Mouse (Mus musculus) ovary, adult 18-20 months (tissue): ENCODE measurements around the gene 1700023F06Rik.

Source experiments
- DNase-seq: peaks from one replicate; pipeline ENCODE4 v3.0.0; 2022; ENCODE audit warnings: low spot score, mixed read lengths

1700023F06Rik gene

DNA sequence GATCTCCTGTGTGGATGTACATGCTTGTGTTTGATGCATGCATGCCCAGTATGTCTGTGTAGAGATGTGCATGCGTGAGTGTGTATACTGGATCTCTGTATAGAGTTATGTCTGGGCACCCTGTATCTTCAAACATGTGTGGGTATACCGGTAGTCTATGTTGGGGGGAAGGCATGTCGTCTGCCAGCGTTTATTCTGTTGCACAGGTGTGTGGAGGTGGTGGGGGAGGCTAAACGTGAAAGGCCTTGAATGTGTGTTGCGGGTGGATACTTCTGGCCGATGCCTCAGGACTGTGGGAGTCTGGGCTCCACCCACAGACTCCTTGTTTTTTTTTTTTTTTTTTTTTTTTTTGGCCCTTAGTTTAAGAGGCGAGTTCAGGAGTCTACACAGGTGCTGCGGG lies 27.0 kb downstream of the 1700023F06Rik start:
- no peak for DNase-seq

DNA sequence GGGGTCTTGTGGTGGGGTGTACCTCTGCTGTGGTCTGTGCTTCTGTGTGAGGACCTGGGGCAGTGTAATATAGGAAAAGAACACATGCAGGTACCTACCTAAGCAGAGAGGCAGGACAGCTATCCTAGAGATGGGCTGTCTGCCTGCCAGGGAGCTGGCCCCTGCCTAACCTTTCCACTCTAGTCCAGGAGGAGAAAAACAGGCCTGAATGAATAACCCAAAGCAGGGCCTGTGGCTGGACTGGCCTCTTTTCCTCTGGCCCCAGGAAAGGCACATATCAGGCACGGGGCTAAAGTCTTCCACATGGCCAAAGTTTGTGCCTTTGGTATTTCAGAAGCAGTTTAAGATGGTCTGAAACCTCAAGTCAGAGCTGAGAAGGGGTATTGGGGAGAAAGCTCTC lies 27.9 kb downstream of the 1700023F06Rik start:
- no peak for DNase-seq

DNA sequence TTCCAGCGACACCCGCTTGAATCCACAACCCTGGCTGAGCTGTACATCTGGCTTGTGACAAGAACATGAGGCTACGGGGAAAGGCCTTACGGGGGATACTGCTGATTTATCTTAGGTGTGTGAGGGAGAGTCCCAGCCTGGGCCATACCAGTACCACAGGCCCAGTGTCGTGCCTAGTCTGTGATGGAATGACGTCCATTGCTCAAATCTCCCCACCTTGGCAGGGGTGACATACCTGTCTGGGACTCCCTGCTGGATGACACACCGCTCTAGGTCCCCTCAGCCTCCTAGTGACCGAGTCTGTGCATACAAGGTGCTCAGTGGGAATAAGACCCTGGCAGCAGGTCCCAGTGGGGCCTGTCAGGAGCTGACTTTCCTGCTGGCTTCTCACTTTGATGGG lies 29.6 kb downstream of the 1700023F06Rik start:
- no peak for DNase-seq

DNA sequence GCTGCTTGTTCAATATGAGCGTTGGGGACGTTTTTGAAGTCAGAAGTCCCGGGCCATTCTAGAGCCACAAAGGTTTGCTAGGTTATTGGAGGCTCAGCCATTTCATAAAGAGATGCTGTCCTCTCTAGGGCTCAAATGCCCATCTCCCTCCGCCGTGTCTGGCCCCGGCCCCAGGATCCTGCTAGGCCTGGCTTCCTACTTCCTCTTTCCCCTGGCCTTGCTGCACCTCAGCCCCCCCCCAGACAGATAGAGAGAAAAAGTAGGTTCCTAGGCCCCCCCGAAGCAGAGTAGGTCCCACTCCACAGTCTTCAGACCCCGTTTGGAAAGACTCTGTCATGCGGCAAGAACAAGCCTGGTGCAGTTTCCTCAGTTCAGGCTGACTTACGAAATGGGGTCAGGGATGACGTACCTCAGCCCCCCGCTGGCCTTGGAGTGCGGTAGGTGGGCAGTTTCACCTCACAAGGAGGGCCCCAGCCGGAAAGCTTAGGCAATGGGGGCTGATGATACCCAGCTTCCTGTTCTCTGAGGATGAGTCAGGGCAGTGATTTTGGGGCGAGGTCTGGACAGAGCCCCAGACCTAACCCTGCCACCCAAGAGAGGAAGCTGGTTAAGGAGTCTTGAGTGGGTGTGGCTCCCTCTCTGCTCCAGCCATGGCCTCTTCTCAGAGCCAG lies 30.4 kb downstream of the 1700023F06Rik start:
- no peak for DNase-seq

DNA sequence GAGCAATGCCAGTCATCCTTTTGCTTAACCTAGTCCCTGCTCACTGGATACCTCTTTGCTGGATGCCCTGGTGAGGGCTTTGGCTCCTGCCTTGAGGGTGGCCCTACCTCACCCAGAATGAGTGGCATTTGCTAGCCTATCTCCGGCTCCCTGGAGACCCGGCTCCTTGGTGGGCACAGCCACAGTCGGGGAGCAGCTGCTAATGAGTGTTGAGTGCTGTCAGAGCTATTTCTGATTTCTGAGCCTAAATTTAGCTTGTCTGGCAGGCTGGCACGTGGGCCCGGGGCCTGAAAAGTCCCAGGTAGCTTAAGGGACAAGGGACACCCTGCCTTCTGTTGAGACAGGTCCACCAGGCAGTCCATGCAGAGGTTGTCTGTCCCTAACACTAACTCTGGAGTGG lies 31.1 kb downstream of the 1700023F06Rik start:
- no peak for DNase-seq

DNA sequence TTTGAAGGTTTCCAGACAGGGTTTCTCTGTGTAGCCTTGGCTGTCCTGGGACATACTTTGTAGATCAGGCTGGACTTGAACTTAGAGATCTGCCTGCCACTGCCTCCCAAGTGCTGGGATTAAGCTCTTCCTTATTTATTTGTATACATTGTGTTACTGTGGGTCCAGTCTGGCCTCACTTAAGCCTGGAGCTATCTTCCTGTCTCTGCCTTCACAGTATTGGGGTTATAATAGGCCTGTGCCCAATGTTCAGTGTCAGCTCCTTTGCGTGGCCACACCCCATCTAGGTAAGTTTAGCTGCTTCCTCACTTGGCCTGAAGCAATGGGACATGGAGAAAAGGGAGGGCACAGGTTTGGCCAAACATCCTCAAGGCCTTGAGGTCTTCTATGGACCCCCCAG lies 31.8 kb downstream of the 1700023F06Rik start:
- no peak for DNase-seq

DNA sequence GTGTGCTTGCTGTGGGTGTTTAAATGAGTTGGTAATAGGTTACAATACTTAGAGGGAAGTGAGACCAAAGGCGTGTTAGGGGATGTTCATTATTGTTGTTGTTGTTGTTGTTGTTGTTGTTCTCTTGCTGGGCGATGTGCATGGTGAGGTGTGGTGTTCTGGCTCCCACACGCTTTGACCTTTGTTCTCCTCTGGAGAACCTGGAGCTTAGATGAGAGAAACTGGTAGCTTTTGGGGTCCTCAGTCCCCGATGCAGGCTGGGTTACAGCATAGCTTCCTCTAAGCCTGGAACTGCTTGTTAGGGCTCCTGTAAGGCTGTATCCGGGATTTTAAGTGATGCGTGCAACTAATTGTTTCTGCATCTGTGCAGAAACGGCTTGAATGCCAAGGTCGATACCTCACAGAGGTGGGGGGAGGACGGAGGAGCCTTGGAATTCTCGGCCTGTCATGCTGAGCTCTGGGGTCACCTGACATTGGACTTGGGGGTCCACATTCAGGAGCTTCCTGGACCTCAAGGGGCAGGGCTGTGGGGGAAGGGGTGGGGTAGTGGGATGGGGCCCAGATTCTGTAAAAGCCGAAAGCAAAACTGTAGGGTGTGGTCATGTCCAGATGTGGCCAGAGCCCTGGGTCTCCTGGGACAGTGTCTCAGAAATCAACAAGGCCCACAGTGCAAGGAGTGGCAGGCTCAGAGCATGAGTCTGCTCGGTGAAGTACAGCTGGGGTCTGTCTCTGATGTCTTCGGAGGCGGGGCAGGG lies 32.5 kb downstream of the 1700023F06Rik start:
- no peak for DNase-seq

DNA sequence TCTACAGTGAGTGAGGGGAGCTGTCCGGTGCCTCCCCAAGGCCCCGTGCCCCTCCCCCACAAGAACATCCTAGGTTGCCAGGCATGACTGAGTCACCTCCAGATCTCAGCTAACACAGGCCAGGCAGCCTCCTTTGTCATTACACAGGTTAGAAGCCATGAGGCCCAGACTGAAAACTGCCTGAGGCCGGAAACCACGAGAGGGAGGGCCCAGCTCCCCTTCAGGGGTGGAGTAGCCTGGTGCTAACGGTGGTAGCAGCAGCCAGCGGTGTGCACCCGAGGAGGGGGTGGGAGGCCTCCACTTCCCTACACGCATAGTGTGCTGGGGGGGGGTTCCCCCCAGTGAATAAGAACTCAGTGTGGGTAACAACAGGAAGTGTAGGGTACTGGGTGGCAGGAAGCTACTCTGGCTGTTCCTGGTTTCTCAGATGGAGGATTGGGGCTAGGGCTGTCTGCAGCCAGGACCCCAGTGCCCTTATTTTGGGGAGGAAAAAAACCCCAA lies 33.4 kb downstream of the 1700023F06Rik start:
- DNase-seq = no peak

DNA sequence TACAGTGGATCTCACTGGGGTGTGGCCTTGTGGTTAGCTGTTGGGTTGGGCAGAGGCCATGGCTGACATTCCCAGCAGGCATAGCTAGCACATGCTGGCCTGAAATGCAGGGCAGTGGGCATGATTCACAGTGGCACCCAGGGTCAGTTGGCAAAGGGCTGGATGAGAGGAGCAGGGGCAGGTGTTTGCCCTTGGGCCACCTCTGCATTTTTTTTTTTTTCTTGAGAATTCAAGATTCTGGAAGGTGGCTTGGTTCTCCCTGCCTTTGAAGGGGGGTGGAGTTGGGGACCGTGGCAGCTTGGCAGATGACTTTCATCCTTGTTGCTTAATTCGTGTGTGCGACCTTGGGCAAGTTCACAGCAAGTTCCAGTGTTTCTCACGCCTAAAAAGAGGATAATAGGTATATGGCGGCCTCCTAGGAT lies 33.9 kb downstream of the 1700023F06Rik start:
- DNase-seq = no peak

DNA sequence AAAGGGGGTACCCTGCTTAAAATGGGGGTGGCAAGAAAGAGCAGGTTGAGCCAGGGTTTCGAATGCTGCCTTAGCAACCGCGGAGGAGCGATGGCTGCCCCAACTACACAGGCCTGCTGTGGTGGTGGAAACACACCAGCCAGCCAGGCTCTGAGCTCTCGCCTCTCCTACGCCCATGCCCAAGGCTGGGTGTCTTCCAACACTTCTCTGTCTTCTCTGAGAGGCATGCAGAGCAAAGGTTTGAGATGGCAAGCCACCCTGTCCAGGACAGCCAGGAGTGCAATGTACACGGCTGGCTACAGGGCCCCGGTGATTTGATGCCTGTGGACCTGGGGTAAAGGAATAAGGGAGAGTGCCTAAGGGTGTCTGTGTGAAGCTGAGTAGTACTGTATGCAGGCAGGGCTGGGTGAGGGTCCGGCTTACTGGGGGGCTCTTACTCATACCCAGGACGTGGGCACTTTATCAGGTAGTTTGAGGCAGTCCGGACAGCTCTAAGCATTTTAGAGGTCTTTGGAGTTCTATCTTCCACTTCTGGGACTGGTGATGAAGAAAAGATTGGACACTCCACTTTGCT lies 34.5 kb downstream of the 1700023F06Rik start:
- no peak for DNase-seq

DNA sequence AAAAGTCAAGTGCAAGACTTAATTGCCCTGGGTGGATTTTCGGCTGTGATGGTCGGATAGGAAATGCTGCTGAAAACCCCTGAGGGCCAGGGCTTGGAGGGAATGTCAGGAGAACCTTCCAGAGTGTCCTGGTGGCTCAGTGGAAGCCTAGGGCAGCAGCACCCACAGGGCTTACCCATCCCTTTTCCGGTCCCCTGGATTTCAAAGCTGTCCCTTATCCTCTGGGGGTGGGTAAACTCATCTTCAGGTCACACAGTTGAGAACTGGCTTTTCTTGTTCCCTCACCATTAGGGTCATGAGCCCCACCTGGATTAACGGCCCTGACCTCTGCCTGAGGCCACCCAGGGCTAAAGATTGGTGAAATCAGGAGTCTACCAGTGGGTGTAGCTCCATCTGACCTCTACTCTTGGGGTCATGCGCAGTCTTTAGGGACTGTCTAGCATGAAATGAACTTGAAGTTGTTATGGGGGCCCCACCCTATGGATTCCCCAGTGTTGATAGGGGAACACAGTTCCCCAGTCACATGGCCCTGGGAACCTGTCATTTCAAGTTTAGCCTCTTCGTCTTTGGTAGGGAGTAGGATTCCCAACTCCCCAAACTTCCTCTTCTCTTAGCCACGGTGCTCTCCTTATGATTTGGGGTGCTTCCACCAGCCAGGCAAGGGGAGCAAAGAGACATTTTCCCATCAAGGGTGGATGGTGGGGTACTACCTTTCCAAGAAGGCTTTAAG lies 35.2 kb downstream of the 1700023F06Rik start:
- no peak for DNase-seq

DNA sequence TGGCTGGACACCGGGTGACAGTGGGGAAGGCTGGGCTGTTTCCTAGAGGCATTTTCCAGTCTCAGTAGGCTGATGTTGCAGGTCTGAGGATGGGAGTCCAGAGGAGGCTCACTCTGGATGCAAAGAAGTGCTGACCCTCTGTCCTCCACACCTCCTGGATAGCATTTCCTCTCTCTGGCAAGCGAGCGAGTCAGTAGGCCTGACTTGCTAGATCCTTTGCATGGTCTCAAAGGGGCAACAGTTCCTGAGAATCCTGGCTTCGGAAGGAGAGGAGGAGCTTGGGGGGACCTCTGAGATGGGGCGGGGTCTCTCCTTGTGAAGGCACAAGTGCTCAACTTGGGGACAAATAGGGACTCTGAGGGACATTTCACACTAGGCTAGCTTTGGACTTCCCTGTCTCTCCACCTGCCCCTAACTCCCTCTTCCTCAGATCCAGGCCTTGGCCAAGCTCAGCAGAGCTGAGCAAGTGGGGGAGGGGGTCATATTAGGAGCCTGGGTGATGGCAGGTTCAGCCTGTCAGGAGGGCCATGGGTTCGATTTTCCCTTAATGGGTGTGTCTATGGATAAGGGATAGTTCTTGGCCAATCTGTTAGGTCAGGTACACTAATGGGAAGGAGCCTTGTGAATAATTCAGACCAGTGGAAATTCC lies 35.8 kb downstream of the 1700023F06Rik start:
- no peak for DNase-seq

DNA sequence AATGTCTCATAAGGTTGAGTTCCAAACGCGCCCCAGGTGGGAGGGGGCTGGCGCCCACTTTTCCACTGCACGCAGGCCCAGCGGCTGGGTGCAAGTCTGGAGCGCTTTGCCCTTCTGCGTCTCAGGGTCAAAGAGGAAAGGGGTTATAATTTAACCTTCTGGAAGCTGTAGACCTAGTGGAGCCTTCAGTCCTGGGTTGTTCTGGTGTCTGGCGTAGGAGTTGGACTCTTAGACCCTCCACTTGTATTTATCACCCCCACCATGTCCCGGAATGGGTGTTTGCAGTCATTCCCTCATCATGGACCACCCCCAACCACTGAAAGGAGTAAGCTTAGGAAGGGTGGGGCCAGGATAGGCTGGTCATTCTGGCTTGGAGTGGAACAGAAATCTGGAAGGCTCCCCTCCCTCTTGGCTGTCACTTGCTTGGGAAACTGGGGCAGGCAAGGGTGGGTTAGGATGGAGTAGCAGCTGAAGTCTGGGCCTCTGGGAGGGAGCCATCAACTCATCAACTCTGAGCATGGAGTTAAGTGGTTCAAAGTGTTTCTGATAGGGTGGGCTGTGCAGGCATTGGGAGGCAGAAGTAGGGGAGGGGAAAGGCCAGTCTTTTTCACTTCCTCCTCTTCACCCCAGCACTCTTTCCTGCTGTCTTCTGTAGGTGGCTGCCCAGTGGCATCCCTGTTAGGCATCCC lies 36.5 kb downstream of the 1700023F06Rik start:
- DNase-seq = no peak

DNA sequence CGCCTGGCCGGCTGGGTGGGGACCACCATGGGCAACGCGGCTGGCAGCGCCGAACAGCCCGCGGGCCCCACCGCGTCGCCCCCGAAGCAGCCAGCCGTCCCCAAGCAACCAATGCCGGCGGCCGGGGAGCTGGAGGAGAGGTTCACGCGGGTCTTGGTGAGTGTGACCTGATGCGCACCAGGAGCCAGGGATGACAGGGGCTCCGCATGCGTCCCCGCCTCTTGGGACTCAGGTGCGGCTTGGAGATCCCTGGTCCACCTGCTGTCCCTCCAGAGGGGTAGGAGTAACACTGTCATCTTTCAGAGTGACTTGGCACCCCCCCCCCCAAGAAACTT lies 37.1 kb downstream of the 1700023F06Rik start:
- DNase-seq = no peak

DNA sequence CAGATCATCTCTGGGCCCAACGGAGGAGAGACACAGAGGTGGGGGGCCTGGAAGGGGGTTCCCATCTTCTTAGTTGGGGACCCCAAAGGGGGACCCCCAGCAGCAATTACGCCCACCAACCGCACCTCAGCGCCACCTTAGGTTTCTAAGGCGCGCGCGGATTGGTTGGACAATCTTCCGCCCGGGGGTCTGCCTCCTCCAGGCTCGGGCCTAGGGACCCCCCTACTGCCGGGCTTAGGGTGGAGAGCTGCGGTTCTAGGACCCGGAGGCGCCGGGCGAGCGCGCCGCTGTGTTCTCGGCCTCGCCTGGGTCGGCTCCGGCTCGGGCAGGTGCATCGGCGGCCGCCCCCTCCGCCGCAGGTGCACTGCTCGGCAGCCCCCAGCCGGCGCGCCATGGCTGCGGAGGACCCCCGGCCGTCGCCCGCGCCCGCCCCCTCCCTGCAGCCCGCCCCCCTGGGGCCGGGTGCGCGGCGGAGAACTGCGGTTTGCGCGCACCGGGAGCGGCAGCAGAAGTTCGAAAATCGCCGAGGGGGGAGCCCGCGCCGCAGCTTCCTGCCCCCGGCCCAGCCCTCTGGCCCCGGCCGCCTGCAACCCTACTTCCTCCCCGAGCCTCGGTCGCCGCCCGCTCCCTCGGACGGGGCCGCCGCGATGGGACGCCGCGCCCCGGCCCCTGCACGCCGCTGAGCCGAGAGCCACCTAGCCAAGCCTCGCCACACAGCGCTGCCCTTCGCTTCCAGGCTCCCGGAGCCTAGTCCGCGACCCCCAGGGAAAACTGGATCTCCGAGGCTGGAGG lies 37.7 kb downstream of the 1700023F06Rik start, which contains the start of gene Fmnl1:
Fmnl1 (plus strand) TSS at position 614 of the 792 bp plus-strand sequence.
- no peak for DNase-seq

DNA sequence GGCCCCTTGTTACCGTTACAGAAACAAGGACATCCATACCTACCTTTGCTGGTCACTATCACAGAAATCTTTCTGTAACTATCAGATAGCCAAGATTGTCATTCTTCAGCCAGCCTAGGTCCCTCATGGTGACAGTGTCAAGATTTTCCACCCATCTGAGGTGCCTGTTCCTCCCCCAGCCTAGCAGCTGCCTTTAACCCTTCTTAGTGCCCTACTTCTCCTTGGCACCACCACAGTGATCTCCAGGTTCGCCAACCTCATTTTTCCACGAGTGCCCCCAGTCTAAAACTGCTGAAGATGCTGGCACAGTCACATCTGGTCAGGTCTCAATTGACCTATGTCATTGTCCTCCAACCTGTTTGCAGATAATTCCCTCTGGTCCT lies 38.3 kb downstream of the 1700023F06Rik start:
- DNase-seq = no peak

DNA sequence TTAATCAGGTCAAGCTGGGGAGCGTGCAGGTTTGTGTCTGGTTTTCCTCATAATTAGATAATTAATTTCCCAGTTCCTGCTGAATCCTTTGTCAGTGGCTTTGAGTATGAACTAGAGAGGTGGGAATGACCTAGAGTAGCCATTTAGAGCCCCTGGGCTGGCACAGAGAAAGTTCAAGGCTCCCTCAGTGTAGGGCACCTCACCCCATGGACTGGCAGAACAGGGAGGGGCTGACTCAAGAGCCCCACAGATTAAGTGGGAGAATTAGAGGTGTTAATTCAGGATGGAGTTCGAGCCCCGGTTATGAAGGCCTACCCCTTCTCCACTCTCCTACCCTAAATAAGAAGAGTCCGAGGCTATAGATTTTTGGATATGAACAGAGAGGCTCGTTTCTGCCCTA lies 38.7 kb downstream of the 1700023F06Rik start:
- no peak for DNase-seq

DNA sequence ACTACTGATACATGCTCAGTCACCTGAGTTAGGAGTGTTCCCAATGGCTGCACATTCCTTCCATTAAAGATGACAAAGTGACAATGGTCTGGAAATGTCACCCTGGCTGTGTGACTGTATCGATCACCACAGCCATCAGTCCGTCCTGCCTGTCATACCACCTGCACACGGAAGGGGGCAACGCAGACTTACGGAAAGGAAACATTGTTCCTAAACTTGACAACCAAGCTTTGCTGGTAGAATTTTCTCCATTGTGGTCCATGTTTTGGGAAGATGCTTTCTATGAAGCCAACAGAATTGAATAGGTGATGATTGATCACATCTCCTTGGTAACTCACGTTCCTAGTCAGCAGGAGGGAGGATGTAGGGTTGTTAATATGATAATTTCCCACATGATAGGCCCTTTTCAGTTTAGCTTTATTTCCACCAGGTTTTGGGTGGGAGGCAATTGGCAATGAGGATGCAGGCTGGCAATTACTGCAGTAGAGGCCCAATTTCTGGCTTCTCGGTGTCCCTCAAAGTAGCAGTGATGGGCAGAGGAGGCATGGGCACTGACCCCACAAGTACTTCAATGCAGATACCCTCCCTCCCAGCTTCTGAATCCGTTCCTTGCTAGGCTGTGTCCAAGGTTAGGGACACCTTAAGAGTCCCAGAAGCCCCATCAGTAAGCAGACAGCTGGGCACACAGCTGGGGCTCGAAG lies 39.5 kb downstream of the 1700023F06Rik start:
- DNase-seq = no peak

DNA sequence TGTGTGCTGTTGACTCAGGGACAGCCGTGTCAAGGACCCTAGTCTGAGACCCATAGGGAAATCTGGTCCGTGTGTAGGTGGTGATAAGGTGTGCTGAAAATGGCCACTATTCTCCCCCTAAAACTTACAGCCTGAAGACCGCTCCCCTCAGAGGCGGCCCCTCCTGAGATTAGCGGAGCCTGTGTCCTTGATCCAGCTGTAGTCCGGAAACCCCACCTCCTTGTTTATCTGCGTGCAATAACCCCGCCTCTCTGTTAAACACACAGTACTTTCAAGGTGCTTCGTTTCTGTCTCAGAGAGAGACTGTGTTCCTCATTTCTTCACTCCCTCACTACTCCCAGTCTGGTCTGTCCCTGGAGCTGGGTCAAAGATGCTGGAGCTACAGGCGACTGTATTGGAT lies 44.0 kb downstream of the 1700023F06Rik start:
- peak; percentile 47 for DNase-seq

DNA sequence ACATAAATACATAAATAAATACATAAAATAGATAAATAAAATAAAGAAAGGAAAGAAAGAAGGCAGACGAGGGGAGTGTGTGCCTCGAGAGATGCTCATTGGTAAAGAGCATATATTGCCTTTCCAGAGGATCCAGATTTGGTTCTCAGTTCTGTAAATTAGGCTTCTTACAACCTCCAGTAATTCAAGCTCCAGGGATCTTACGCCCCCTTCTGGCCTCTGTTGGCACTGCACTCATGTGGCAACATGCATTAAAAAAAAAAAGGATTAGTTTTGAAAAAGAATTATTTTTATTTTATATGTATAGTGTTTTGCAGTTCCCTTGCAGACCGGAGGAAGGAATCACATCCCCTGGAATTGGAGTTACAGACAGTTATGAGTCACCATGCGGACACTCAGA lies 46.2 kb downstream of the 1700023F06Rik start:
- DNase-seq = no peak
